Mouse (Mus musculus) liver, embryonic 14.5 days (tissue): ENCODE results near the gene Gm26566.
"Not testable (repeated sequence)": the region's sequence is repeated elsewhere in the genome, so short reads cannot be mapped to it uniquely, and the experiment has no call there.

Source experiments
- CTCF ChIP-seq: IDR thresholded peaks from 2 replicates; pipeline ENCODE4 v1.5.1; 2016; ENCODE audit warnings: antibody characterized with exemption, low read depth, control low read depth
- EP300 ChIP-seq: IDR thresholded peaks from 2 replicates; pipeline ENCODE4 v1.6.1; 2016; ENCODE audit warnings: antibody characterized with exemption, low read depth

DNA sequence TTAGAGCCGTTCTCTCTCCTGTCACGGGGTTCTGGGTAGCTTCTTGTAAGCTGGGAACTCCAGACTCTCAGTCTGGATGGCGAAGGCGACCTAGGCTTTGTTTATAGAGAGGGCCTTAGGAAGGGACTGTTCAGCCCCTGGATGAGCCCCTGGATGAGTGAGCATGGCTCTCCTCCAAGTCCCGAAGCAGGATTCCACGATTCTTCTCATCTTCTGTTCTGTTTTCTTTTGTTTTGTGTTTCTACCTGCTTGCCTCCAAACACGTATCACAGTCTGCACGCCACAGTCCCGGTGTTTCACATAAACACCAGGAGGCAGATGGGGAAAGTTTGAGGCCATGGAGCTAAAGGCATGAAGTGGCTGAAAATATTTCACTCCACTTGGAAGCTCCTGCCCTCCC, 37.1 kb downstream of the Gm26566 start:
- not testable (repeated sequence) for TF ChIP-seq CTCF, EP300
